Mouse (Mus musculus): ENCODE data around the gene Rsph14. TPM values are rescaled to one million over a fixed set of nuclear protein-coding genes. Genes with fewer than 3 reads are reported as not detected.
A peak's percentile ranks its signal among the peaks of the same experiment; 100 is the strongest.
"Not testable (repeated sequence)": the region's sequence is repeated elsewhere in the genome, so short reads cannot be mapped to it uniquely, and the experiment has no call there.

The Rsph14 gene
- polyA plus RNA-seq, 1 experiment from 2014 or later: 8.8 TPM

GRCm38 (mm10) chr10:75048711-75049110 lies 16.3 kb upstream of the Rsph14 start:
- DNase-seq (ENCODE audit: low spot score) (no peak), ATAC-seq (no peak)
- H3K27ac ChIP-seq (ENCODE audit: low read length): no peak overlapping the region
- 94% methylated on average over 7 of the region's 7 CpGs for WGBS
- TF ChIP-seq EP300 (IDR thresholded peaks at IDR 0.05) (no peak), CTCF (IDR thresholded peaks at IDR 0.05) (no peak)
- no peak overlapping the region for H3K4me3 ChIP-seq (ENCODE audit: low read depth, low read length)
- H3K36me3 ChIP-seq (ENCODE audit: insufficient read depth, low read length): no peaks in the 10 kb centered on the region
- H3K4me1 ChIP-seq (ENCODE audit: insufficient read depth, low read depth, low read length): no peaks in the 10 kb centered on the region
- no peak overlapping the region for H3K9ac ChIP-seq (replicated peaks; ENCODE audit: low read depth)
- no peaks in the 10 kb centered on the region for H3K27me3 ChIP-seq (replicated peaks; ENCODE audit: insufficient read depth, low read length)
- no peak overlapping the region for H3K4me2 ChIP-seq (replicated peaks; ENCODE audit: low read depth, low read length)
- no peaks in the 10 kb centered on the region for H3K9me3 ChIP-seq (ENCODE audit: low read length)

DNA sequence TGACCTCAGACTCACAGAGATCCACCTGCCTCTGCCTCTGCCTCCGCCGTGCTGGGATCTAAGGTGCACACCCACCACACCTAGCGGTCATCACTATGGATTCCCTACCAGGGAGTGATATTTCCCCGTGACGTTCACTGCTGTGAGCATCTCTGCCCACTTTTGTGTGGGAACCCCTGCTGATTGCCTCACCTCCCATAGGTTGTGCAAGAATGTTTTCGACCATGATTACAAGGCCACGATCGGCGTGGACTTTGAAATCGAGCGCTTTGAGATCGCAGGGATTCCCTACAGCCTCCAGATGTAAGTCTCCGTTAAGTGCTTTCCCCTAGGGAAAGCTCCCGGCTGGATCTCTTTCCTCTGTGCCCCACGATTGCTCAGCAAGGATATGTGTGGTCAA lies 13.4 kb upstream of the Rsph14 start:
- Histone ChIP-seq H3K9me3 (ENCODE audit: low read length) (no peaks in the 10 kb centered on the region), H3K4me3 (ENCODE audit: low read depth, low read length) (no peak overlapping the region), H3K36me3 (ENCODE audit: insufficient read depth, low read length) (no peaks in the 10 kb centered on the region), H3K27ac (ENCODE audit: low read length) (no peak overlapping the region), H3K4me2 (replicated peaks; ENCODE audit: low read depth, low read length) (no peak overlapping the region), H3K27me3 (replicated peaks; ENCODE audit: insufficient read depth, low read length) (no peaks in the 10 kb centered on the region), H3K9ac (replicated peaks; ENCODE audit: low read depth) (no peak overlapping the region), H3K4me1 (ENCODE audit: insufficient read depth, low read depth, low read length) (no peaks in the 10 kb centered on the region)
- TF ChIP-seq EP300 (IDR thresholded peaks at IDR 0.05) (no peak), CTCF (IDR thresholded peaks at IDR 0.05) (no peak)
- WGBS: 93% methylated on average over 15 of the region's 15 CpGs
- no peak for DNase-seq (ENCODE audit: low spot score)
- no peak for ATAC-seq

DNA sequence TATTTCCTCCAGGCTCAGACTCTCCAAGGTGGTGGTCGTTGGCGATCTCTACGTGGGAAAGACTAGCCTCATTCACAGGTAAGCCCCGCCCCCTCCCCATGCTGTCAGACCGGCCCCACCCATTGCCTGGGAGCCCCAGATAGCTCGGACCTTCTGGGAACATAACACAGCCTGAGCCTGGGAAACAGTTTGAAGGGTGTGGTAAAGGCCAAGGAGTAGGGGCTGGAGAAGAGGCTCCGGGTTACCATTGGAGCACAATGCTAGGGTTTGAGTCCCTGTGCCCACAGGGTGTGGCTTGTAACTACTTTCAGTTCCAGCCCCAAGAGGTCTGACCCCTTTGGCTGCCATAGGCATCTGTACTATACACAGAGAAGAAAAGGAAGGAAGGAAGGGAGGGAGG lies 12.1 kb upstream of the Rsph14 start:
- DNase-seq (ENCODE audit: low spot score) (no peak), ATAC-seq (peak; percentile 16; the same call in 1 of the 2 replicates)
- no peaks in the 10 kb centered on the region for H3K36me3 ChIP-seq (ENCODE audit: insufficient read depth, low read length)
- H3K4me2 ChIP-seq (replicated peaks; ENCODE audit: low read depth, low read length): no peak overlapping the region
- no peak overlapping the region for H3K4me3 ChIP-seq (ENCODE audit: low read depth, low read length)
- no peaks in the 10 kb centered on the region for H3K9me3 ChIP-seq (ENCODE audit: low read length)
- H3K27ac ChIP-seq (ENCODE audit: low read length): no peak overlapping the region
- H3K4me1 ChIP-seq (ENCODE audit: insufficient read depth, low read depth, low read length): no peaks in the 10 kb centered on the region
- H3K9ac ChIP-seq (replicated peaks; ENCODE audit: low read depth): no peak overlapping the region
- H3K27me3 ChIP-seq (replicated peaks; ENCODE audit: insufficient read depth, low read length): no peaks in the 10 kb centered on the region
- TF ChIP-seq CTCF (IDR thresholded peaks at IDR 0.05) (no peak), EP300 (IDR thresholded peaks at IDR 0.05) (no peak)
- 21% methylated on average over 7 of the region's 7 CpGs for WGBS

DNA sequence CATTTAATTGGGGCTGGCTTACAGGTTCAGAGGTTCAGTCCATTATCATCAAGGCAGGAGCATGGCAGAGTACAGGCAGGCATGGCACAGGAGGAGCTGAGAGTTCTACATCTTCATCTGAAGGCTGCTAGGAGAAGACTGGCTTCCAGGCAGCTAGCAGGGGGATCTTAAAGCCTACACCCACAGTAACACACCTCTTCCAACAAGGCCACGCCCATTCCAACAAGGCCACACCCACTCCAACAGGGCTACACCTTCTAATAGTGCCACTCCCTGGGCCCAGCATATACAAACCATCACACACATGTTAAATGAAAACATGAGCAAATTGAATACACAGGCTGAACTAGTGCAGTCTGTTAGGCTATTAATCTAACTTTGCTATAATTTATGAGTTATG lies 9.7 kb upstream of the Rsph14 start:
- not testable (repeated sequence) for H3K9me3 ChIP-seq (ENCODE audit: low read length); H3K4me2 ChIP-seq (replicated peaks; ENCODE audit: low read depth, low read length); H3K4me3 ChIP-seq (ENCODE audit: low read depth, low read length); H3K4me1 ChIP-seq (ENCODE audit: insufficient read depth, low read depth, low read length); H3K9ac ChIP-seq (replicated peaks; ENCODE audit: low read depth); ATAC-seq; H3K27me3 ChIP-seq (replicated peaks; ENCODE audit: insufficient read depth, low read length); DNase-seq (ENCODE audit: low spot score); H3K36me3 ChIP-seq (ENCODE audit: insufficient read depth, low read length); H3K27ac ChIP-seq (ENCODE audit: low read length)
- WGBS: 0% methylated on average over 1 of the region's 1 CpGs

GRCm38 (mm10) chr10:75036883-75037379 lies 4.5 kb upstream of the Rsph14 start, which contains the start of gene Rab36:
Gene Rab36, plus strand, starts transcription at chr10:75037058.
- peak; percentile 92 for DNase-seq (ENCODE audit: low spot score)
- Histone ChIP-seq H3K27ac (ENCODE audit: low read length) (no peak within 1 kb of the TSS), H3K4me3 (ENCODE audit: low read depth, low read length) (peak within 1 kb of the TSS; percentile 19), H3K4me1 (ENCODE audit: insufficient read depth, low read depth, low read length) (no peaks in the 10 kb centered on the region), H3K4me2 (replicated peaks; ENCODE audit: low read depth, low read length) (peak within 1 kb of the TSS; percentile 57), H3K9ac (replicated peaks; ENCODE audit: low read depth) (no peak within 1 kb of the TSS), H3K9me3 (ENCODE audit: low read length) (no peaks in the 10 kb centered on the region), H3K36me3 (ENCODE audit: insufficient read depth, low read length) (no peaks in the 10 kb centered on the region), H3K27me3 (replicated peaks; ENCODE audit: insufficient read depth, low read length) (no peaks in the 10 kb centered on the region)
- peak; percentile 96 for ATAC-seq
- no peak for TF ChIP-seq EP300 (IDR thresholded peaks at IDR 0.05)
- TF ChIP-seq CTCF (IDR thresholded peaks at IDR 0.05): no peak
- under 1% methylated on average over 36 of the region's 36 CpGs for WGBS

DNA sequence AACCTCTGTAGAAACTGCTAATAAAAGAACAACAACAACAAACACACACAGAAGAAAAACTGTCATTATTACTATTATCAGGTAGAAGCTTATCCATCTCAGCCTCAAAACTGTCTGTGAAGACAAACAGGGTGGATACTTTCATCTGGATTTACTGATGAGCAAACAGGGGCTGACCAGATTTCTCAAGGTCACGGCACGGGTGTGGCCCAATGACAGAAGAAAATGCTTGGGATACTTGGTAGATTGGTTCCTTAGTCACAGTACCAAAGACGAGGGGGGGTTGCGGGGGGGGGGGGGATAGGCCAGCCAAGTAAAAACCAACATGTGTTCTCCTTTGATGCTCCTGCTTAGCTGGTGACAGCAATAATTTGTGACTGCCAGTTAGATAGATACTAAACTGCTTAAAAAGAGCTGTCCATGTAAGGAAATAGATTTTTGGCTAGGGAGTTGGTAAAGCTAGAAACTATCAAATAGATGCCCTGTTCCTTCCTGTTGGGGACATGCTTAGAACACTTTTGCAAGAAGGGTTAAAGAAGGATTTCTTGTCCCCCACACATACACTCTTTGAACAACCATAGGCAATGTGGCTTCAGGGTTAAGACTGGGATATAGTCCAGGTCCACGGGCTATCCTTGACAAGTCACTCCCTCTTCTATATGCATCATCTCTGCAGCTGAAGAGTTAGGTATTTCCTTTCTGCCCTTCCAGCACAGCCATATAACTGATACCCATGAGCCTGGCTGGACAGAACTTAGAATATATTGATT lies 856 bp downstream of the Rsph14 start:
- no peak for TF ChIP-seq CTCF (IDR thresholded peaks at IDR 0.05)
- no peak for TF ChIP-seq EP300 (IDR thresholded peaks at IDR 0.05)
- Histone ChIP-seq H3K4me3 (ENCODE audit: low read depth, low read length) (no peak overlapping the region), H3K9ac (replicated peaks; ENCODE audit: low read depth) (no peak overlapping the region), H3K27me3 (replicated peaks; ENCODE audit: insufficient read depth, low read length) (no peaks in the 10 kb centered on the region), H3K4me1 (ENCODE audit: insufficient read depth, low read depth, low read length) (no peaks in the 10 kb centered on the region), H3K36me3 (ENCODE audit: insufficient read depth, low read length) (no peaks in the 10 kb centered on the region), H3K9me3 (ENCODE audit: low read length) (no peaks in the 10 kb centered on the region), H3K4me2 (replicated peaks; ENCODE audit: low read depth, low read length) (no peak overlapping the region), H3K27ac (ENCODE audit: low read length) (no peak overlapping the region)
- ATAC-seq: no peak
- WGBS: 55% methylated on average over 5 of the region's 5 CpGs
- DNase-seq (ENCODE audit: low spot score): no peak

All from lung, postnatal 0 days (tissue).